Mouse (Mus musculus): Measurements from ENCODE around the gene Xylt1.
A peak's percentile ranks its signal among the peaks of the same experiment; 100 is the strongest.

The Xylt1 gene

DNA sequence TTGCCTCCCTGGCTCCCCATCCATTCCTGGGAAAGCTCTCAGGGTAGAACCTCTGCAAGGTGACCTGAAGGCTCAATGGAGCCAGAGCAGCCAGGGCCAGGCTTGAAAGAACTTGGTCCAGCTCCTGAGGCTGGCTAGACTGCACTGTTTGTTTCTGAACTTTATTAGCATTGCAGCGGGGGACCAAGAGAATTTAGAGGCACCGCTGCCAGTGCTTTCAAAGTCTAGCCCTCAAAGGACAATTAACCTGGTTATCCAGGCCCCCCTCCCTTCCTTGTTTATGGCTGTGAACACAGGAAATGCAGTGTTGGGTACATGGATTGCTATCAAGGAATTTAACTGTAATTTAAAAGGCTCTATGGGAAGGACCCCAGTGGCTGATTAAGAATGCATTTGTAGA lies 177.4 kb downstream of the Xylt1 start:
- no peak for DNase-seq (ENCODE audit: low spot score in 2 of 2)

DNA sequence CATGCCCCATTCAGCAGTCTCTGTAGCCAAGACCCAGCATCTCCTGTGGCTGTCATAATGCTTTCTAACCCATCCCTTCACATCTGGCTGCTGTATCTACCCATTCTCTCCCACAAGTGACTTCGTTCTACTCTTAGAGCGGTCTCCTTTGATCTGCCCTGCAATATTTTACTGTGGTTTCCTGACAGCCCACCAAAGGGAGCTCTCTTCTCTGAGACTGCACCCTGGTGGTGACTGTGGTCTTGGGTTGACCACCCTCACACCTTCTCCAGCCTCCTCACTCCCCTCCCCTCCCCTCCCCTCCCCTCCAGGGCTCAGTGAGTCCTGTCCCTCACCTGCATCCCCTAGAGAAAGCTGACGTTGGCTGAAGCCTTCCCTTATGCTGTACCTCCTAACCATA lies 178.3 kb downstream of the Xylt1 start:
- no peak for DNase-seq (ENCODE audit: low spot score in 2 of 2)

DNA sequence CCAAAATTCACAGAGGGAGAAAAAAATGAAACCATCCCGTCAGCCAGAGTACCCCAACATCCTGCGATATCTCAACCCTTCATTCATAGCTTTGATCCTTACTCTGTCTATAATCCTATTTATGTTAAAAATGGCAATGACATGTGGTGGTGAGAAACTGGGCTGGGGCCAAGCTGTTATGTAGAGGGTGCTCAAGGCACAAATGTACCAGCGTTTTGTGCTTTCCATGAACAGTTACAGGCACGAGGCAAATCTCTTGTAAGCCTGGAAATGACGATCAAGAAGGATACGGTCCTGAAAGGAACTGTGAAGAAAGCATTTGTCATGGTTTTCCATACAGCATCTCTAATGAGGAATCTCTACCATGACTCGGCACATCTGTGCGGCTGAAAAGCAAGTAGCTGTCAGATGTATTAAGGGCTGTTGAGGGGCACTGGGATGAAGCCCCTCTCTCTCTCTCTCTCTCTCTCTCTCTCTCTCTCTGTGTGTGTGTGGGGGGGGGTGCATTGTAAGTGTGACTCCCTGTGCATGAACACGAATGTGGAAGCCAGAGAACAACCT lies 183.2 kb downstream of the Xylt1 start:
- no peak for DNase-seq (ENCODE audit: low spot score in 2 of 2)

DNA sequence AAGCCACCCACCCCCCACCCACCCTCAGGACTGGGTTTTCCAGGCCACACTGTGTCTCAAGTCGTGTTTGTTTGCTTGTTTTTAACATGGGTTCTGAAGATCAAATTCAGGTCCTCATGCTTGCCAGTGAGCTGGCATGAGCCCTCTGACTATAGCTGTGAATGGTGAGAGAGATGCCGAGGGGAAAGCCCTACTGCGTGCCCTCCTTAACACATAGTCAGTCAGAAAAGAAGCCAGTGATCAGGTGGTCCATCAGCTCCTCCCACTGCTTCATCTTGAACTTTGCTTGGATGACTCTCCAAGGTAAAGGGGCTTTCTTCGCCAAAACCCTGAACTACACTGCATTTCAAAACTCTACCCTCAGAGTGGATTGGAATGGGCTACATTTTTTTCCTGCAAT lies 183.8 kb downstream of the Xylt1 start:
- DNase-seq (ENCODE audit: low spot score in 2 of 2), result no peak

DNA sequence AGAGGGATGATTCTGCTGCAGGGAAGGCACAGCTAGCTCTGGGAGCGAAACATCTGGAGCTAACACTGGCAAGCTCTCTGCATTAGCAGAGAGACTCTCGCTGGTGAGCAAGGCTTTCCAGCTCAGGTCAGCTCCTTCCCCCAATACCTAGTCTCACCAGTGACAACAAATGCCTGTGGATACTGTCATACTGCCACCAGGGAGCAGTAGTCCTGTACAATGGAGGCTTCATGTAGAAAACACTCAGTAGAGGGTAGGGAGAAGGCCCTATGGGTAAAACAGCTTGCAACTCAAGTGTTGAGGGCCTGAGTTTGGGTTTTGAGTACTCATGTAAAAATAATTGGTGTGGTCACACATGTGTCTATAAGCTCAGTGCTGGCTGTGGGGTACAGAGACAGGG lies 185.3 kb downstream of the Xylt1 start:
- peak in 1 of 2 experiments; percentile 17 for DNase-seq (ENCODE audit: low spot score in 2 of 2)

DNA sequence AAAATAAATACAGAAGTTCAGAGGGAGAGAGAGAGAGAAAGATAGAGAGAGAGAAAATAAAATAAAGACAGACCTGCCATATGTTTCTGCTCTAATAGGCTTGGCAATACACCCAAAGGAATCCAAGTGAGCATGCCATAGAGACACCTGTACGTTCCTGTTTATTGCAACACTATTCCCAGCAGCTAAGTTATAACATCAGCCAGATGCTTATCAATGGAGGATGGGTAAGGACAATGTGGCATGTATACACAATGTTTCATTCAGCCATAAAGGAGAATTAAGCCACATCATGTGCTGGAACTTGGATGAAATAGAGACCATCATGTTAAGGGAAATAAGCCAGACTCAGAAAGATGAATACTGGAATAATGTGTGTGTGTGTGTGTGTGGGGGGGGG lies 186.1 kb downstream of the Xylt1 start:
- DNase-seq (ENCODE audit: low spot score in 2 of 2), result no peak

DNA sequence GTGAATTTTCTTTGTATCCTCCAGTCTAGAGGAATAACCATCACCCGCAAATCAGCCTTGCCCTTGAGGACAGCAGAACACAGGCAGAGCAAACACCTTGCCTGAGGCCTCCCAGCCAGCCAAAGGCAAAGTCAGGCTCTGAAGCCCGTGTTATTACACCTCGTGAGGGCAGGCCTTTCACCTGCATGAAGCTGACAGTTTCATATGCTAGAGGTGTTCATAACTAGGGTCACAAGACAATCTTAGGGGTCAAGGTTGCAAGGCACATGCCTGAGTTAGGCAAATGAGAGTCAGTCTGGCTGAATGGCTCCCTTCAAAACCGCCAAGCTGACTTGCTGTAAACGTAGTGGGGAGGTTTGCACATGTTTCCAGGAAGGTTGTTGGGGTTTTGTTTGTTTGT lies 186.5 kb downstream of the Xylt1 start:
- no peak for DNase-seq (ENCODE audit: low spot score in 2 of 2)

DNA sequence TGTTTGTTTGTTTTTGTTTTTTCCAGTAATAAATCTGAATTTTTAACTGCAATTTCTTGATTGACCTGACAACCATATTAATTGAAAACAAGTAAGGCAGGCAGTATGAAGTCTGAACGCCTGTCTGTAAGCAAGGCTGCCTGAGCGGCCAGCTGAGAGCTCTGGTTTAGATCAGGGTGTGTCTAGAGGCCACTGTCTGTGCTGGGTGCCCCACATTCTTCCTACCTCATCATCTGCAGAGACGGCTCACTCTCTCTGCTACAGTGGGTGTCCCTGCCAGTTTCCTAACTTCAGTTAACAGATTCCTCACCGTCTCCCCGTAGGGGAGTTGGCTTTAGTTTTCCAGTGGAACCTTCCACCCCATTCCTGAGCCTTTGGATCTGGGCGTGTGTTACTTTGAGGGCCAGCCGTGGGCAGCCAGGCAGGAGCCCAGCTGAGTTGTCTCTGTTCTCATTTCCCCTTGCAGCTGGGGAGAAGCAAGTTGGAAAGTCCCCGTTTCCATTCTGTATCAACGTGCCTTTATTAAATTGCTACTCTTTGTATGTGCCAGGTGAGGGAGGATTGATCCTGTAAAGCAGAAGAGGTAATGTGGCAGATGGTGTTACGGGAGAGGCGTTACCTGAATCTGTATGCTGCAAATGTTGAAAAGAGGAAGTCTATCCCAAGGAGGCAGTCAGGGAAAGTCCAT lies 187.0 kb downstream of the Xylt1 start:
- no peak for DNase-seq (ENCODE audit: low spot score in 2 of 2)

DNA sequence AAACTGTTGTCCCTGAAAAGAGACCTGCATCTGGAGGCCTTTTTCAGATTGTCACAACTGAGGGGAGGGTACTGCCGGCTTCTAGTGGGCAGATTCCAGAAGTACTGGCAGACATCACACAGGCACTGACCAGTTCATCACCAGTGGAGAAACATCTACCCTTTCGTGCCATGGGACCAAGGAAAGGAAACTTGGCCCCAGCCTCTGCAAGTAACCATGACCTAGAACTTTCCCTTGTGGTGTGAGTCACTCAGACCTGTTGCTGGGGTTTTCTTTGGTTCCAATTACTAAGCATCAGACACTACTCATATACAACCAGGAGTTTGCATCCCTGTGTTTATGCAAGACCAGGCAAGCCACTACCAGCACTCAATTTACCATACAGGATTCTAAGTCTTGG lies 190.4 kb downstream of the Xylt1 start:
- no peak for DNase-seq (ENCODE audit: low spot score in 2 of 2)

DNA sequence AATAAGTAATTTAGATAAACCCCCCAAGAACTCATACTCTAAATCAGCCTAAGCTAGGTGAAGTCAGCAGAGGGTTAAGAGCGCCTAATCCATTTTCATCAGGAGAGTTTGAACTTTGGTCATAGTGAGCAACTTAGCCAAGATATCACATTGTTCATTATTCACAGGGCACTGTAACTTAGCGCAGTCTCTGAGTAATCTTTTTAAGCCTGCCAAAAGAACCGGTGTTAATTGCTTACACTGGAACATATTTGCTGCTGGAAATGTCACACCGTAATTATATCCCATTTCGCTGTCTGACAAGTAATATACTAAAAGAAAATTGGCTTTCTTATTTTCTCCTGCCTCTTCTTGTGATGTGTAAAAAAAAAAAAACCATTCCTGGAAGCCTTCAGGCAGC lies 190.9 kb downstream of the Xylt1 start:
- no peak for DNase-seq (ENCODE audit: low spot score in 2 of 2)

DNA sequence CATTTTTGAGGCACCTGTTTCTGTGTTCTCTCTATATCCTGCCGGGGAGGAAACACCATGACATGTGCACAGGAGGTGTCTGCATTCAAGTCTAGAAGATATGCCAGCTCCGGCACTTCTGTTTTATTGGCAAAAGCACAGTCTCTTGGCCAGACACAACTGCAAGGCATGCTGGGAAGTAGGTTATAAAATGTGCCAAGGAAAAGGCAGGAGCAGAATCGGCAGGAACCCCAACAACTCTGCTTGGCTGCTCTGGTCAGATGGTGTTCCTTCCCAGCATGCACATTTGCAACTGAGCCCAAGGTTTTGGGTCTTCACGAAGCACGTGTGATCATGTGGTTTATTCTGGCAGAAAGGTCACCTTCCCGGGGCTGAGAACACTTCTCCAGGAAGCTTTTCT lies 192.4 kb downstream of the Xylt1 start:
- peak in 1 of 2 experiments; percentile 63 for DNase-seq (ENCODE audit: low spot score in 2 of 2)

DNA sequence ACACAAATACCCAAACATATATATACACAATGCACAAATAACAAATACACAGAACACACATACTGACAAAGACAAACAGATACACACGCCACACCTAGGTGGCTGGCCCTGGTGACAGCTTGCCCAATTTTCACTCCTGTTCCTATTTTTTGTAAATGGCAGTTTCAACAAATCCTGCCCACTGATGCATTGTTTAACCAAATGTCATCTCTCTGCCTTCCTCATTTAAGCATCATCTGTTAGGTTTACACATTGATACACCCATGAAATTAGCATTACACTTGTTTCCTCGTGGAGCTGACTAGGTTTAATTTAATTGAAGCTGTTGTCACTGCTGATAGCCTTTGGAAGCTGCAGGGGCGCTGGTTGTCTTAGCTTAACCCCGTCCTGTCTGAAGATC lies 194.6 kb downstream of the Xylt1 start:
- DNase-seq (ENCODE audit: low spot score in 2 of 2), result no peak

DNA sequence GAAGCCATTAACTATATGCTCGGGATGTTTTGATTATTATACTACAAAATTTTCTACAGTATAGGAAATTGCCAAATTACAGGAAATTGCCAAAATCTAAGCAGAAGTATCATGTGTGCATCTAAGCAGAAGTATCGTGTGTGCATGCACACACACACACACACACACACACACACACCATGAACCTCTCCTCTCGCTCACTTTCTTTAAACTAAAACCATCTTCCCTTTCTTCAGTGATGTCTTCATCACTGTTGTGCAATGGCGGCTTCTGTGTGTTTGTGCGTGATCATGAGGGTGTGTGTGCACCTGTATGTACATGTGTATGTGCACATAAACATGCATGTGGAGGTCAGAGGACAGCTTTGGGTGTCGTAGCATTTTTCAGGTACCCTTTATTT lies 196.3 kb downstream of the Xylt1 start:
- no peak for DNase-seq (ENCODE audit: low spot score in 2 of 2)

DNA sequence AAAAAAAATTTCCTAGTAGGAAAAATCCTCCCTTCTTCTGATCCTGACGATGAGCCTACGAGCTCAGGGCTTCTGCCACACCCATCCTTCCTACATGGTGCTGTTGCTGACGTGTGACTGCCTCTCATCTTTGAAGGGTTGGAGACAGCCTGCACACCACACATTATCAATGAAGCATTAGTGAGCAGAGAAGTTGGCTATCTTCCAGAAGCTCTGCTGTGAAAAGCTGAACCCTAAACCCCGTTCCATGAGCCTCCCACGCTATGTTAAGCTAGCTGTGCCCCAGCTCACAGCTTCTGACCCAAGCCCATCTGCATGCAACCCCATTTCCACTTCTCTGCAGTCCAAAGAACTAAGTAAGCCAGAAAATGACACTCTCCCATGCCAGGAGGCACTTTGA lies 204.4 kb downstream of the Xylt1 start:
- no peak for DNase-seq (ENCODE audit: low spot score in 2 of 2)

DNA sequence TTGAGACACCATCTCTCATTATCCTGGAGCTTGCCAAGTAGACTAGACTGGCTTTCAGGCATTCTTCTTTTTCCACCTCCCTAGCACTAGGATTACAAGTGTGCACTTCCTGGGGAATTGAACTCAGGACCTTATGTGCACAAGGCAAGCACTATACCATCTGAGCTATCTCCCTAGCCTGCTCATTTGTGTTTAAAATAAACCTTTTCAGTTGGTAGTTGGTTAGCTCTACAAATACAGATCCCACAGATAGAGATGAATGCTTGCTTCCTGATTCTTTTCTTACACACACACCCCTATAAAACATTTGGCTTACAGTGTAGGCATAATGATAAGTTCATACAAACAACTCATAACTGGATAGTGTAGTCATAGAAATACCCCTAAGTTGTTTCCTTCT lies 206.0 kb downstream of the Xylt1 start:
- DNase-seq (ENCODE audit: low spot score in 2 of 2), result no peak

DNA sequence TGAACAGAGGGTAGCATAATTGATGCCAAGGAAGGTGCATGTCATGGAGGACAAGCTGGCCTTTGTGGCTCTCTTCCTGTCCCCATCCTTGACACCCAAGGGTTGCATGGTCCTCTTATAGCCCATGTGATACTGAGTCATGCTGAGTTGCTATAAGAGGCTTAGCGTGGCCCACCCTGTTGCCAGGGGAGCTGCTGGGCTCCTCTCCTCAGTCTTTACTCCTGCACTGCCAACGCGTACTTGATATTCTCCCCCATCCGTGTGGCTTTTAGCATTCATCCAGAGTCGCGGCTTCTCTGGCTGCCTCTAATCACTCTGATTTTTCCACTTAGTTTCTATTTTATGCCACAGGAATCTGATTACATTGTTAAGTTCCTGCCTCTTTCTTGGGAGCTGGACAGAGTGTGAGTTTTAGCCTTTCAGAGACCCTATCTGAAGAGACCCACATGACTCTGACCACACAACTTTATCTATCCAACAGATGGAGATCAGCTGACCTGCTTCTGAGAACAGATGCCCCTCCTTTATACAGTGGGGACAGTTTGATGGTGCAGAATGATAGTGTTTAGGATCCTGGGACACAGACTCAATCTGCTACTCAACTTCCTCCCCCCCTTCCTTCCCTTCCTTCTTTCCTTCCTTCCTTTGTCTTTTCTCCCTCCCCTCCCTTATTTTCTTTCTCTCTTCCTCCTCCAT lies 206.6 kb downstream of the Xylt1 start:
- DNase-seq (ENCODE audit: low spot score in 2 of 2), result peak in 1 of 2 experiments; percentile 22

DNA sequence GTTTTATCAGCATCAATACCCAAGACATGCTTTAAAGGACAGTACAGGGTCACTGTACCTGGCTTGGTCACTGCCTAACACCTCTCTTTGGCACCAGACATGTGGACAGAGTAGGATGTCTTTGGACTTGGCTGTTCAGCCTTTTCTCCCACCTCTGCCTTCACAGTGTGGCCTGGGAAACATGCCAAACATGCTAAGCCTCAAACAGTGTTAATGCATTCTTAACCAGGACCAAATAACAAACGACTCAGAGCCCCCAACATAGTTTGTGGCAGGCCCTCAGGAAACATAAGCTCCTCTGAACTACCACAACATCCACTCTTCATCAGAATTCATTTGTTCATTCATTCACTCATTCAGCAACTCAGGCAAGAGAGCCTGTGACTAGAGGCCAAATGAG lies 207.6 kb downstream of the Xylt1 start:
- no peak for DNase-seq (ENCODE audit: low spot score in 2 of 2)

DNA sequence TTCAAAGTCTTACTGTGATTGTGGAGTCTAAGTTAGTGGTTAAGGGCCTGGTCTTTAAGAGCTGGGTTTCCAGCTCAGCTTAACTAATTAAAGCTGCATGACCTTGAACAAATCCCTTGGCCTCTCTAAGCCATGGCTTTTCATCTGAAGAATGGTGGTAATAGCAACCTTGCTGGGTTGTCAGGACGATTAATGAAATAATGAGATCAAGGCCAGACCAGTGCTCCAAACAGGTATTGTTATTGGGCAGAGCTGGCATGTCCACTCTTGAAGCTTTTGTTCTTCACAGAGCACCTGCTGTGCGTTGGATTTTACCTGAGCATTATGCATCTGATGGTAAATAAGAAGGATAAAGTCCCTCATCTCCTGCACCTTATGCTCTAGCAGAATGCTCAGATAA lies 208.6 kb downstream of the Xylt1 start:
- no peak for DNase-seq (ENCODE audit: low spot score in 2 of 2)

DNA sequence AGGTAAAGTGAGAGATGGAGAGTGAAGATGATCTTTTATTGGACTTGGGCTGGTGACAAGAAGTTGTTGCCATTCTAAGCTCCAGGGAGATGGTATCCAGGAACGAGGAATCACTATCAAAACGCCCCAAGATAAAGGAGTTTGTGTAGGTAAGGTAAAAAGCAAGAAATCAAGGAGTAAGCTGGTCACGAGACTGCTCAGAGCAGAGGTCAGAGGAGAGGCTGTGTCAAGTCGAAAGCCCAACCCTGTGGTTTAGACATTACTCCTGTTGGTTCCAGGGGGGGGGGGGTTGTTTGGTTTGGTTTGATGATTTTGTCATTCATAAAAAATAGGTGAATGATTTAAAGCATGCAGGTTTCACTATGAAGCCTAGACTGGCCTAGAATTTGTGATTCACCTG lies 209.0 kb downstream of the Xylt1 start:
- no peak for DNase-seq (ENCODE audit: low spot score in 2 of 2)

DNA sequence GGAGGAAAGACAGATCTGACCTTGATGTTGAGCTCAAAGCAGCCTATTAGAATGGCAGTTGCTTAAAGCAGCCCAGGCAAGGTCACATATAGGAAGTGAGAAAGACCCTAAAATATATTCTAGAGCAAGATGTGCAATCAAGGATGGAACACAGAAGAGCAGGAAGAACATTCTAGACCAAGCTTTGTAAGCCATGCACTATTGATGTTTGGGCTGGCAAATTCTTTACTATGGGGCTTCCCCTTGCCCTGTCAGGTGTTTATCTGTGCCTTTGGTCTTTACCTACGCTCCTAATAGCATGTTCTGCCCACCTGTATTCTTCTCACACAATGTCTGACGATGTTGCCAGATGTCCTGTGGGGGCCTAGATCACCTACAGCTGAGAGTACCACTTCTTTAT lies 213.4 kb downstream of the Xylt1 start:
- no peak for DNase-seq (ENCODE audit: low spot score in 2 of 2)

DNA sequence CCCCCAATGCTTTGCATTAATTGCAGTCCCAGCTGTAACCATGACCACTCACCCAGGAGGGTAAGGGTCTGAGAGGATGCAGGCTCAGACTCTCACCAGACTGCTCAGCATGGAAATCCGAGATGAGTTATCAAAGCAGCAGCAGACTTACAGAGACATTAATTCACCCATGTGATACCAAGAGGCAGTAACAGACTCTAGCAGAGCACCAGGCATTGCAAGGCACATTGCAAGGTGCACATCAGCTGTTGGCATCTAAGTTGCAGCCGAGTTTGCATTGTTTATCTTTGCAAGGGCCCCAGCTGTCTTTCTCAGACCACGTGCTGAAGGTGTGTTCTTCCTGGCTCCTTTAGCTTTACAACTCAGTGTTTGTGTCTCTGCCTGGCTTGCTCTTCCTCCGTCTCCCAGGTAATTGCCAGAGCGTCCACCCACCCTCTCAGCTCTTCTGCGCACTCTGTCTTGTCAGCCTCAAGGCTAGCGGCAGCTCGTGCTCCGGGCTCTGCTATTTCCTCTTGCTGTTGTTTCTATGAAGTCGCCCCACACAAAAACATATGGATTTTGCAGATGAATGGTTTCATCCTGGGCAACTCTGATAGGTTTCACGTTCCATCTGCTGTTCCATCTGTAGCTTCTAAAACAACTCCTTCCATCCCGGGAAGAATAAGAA lies 214.4 kb downstream of the Xylt1 start:
- peak; percentile 45 to 75 for DNase-seq (ENCODE audit: low spot score in 2 of 2)

DNA sequence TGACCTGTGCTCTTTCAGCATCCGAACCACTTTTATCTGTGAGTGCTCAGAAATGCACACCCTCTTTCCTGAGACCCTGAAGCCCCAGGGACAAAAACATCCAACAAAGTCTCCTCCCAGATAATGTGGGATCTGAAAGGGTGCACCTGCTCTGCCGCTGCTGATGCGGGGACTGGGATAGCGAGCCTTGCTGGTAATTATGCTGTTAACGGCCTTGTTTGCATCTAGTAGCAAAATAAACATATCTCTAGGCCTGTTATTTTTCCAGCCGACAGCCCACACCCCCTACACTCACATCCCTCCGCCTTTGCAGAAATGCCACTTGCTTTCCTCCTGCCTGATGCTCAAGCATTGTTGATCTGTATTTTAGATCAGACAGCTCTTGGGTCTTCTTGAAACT lies 219.7 kb downstream of the Xylt1 start:
- DNase-seq (ENCODE audit: low spot score in 2 of 2), result no peak

DNA sequence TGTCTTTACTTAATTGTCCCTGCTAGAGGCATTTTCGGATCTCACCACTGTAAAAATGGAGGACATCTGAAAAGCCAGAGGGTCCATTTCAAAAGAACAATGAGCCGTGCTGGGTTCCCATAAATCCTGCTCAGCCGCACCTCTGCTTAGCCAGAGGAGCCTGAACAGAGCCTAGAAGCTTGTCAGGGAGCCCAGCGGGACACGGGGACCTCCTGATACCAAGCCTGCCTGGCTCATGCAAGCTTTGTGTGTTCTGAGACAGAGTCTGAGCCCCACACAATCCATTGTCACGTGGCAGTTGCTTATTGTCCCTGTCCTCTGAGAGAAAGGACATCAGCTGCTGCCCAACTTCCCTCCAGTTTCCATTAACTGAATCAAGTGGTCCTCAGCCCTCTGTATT lies 229.7 kb downstream of the Xylt1 start:
- DNase-seq (ENCODE audit: low spot score in 2 of 2), result no peak
